Mouse (Mus musculus) midbrain, postnatal 0 days (tissue): Measurements from ENCODE around the gene Dtx2. TPM values are rescaled to one million over a fixed set of nuclear protein-coding genes. Genes with fewer than 3 reads are reported as not detected.
A peak's percentile ranks its signal among the peaks of the same experiment; 100 is the strongest.

ENCODE experiments used
- ATAC-seq: fragments of 200-750 bp; cut with Nextera tagmentation; 2 replicates; pipeline ENCODE4 v1.8.0; 2017; ENCODE audit warnings: moderate number of reproducible peaks, mild to moderate bottlenecking, moderate TSS enrichment, moderate library complexity; ENCODE audit not compliant: low FRiP score
- DNase-seq: peaks from one replicate; pipeline ENCODE4 v3.0.0-alpha.2; 2015; ENCODE audit warnings: low spot score
- H3K27ac ChIP-seq: fragments of 300-500 bp; sonication (generic); 2 replicates; pipeline ENCODE4 v1.5.1; 2014; ENCODE audit warnings: low read depth, mild to moderate bottlenecking, low read length, mixed read lengths
- H3K27me3 ChIP-seq: fragments of 300-500 bp; sonication (generic); 2 replicates; pipeline ENCODE4 v1.6.1; 2014; ENCODE audit warnings: low read length, control low read depth, mixed read lengths; ENCODE audit not compliant: insufficient read depth
- H3K36me3 ChIP-seq: fragments of 300-500 bp; sonication (generic); 2 replicates; pipeline ENCODE4 v1.6.1; 2014; ENCODE audit warnings: low read length, control low read depth, mixed read lengths; ENCODE audit not compliant: insufficient read depth
- H3K4me1 ChIP-seq: fragments of 300-500 bp; sonication (generic); 2 replicates; pipeline ENCODE4 v1.6.1; 2014; ENCODE audit warnings: mild to moderate bottlenecking, control low read depth, antibody characterized with exemption, low read length, mixed read lengths; ENCODE audit not compliant: insufficient read depth
- H3K4me2 ChIP-seq: fragments of 300-500 bp; sonication (generic); 2 replicates; pipeline ENCODE4 v1.6.1; 2014; ENCODE audit warnings: low read depth, mild to moderate bottlenecking, low read length, mixed read lengths; ENCODE audit not compliant: poor library complexity, severe bottlenecking
- H3K4me3 ChIP-seq: fragments of 300-500 bp; sonication (generic); 2 replicates; pipeline ENCODE4 v1.5.1; 2014; ENCODE audit warnings: low read depth, mild to moderate bottlenecking, low read length, moderate library complexity
- H3K9ac ChIP-seq: fragments of 300-500 bp; sonication (generic); replicated peaks from 2 replicates; pipeline ENCODE4 v1.6.1; 2014; ENCODE audit warnings: mild to moderate bottlenecking, low read length, moderate library complexity, mixed read lengths; ENCODE audit not compliant: poor library complexity, severe bottlenecking
- H3K9me3 ChIP-seq: fragments of 300-500 bp; sonication (generic); 2 replicates; pipeline ENCODE4 v1.6.1; 2016; ENCODE audit warnings: low read length, control low read depth
- CTCF ChIP-seq: IDR thresholded peaks from 2 replicates; pipeline ENCODE4 v1.5.1; 2016; ENCODE audit warnings: antibody characterized with exemption, mild to moderate bottlenecking
- WGBS: fragments of 180-500 bp; shearing (Covaris S2); extraction: QIAGEN DNeasy Blood & Tissue Kit; methylation state at CpG from one replicate; pipeline ENCODE4 v1.1.7; 2014; 5-methylcytosine and 5-hydroxymethylcytosine counted together
- polyA plus RNA-seq: library from polyadenylated mRNA; unstranded; fragments of >200 nt; fragmentation: Nextera tagmentation; extraction: Ambion mirVana; gene quantifications from 2 replicates; pipeline ENCODE4 v1.2.1, GENCODE M21; 2015
- total RNA-seq: library from RNA; depleted of rRNA; stranded (reverse); fragments of >200 nt; gene quantifications from 2 replicates; pipeline ENCODE4 v1.2.3, GENCODE M21; 2014

Dtx2 gene
- total and polyA plus RNA-seq, 2 experiments from 2014 or later, result 20.1 to 25.4 TPM

DNA sequence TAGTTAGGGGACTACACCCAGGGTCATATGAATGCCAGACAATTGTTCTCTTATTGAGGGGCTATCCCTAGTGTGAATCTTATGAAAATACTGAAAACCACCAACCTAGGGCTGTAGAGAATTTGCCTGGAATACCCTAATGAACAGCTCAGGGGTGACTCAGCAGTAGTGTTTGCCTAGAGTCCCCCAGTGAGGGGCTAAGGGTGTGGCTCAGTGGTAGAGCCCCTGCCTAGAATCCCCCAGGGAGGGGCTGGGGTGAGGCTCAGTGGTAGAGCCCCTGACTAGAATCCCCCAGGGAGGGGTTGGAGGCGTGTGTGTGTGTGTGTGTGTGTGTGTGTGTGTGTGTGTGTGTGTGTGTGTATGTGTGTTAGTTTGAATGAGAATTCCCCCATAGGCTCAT lies 42.1 kb downstream of the Dtx2 start:
- Histone ChIP-seq H3K9ac (no peak overlapping the region), H3K27ac (no peak overlapping the region), H3K4me1 (no peaks in the 10 kb centered on the region), H3K4me3 (no peak overlapping the region), H3K9me3 (no peaks in the 10 kb centered on the region), H3K36me3 (peaks cover 11% of the 10 kb centered on the region), H3K4me2 (no peak overlapping the region), H3K27me3 (no peaks in the 10 kb centered on the region)
- DNase-seq (no peak), ATAC-seq (no peak)
- 75% methylated on average over 1 of the region's 1 CpGs for WGBS
- TF ChIP-seq CTCF, result no peak

DNA sequence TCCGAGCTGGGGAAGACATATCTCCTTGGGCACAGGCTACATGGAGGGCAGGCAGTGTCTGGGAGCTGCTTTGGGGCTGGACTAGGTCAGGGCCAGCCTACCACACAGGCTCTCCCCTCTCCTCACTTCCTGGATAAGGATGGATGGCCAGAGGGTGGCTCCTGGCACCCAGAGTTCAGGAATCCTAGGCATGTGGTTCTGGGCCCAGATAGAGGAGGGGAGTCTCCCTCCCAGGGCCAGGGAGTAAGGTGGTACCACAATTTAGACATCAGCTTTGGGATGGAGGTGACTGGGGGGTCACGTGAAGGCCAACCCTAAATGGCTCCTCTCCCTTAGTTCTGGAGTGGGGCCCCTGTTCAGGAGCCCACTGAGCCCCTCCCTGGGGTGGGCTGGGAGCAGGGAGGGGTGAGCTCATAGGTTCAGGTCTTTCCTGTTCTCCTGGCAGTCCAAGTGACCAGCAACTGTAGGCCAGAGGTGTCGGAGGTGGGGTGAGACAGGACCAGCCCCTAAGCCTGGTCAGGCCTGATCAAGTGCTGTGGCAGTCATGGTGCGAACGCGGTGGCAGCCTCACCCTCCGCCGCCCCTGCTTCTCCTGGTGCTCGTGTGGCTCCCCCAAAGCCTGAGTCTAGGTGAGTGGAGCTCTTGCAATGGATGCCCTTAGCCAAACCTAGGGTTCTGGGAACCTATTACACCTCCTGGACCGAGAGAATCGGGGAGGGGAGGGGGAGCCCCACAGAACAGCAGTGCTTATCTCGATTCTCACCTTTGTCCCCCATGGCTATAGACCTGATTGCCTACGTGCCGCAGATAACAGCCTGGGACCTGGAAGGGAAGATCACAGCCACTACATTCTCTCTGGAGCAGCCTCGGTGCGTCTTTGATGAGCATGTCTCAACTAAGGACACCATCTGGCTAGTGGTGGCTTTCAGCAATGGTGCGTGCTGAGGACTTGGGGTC lies 43.9 kb downstream of the Dtx2 start, which contains the start of gene Upk3b:
Gene Upk3b (plus strand): TSS at position 239 of the 957 bp plus-strand sequence.
- no peak for DNase-seq
- Histone ChIP-seq H3K4me1 (no peaks in the 10 kb centered on the region), H3K4me2 (no peak within 1 kb of the TSS), H3K36me3 (no peaks in the 10 kb centered on the region), H3K27me3 (no peaks in the 10 kb centered on the region), H3K4me3 (no peak within 1 kb of the TSS), H3K9ac (no peak within 1 kb of the TSS), H3K27ac (no peak within 1 kb of the TSS), H3K9me3 (no peaks in the 10 kb centered on the region)
- WGBS, result 87% methylated on average over 17 of the region's 17 CpGs
- no peak for TF ChIP-seq CTCF
- no peak for ATAC-seq

DNA sequence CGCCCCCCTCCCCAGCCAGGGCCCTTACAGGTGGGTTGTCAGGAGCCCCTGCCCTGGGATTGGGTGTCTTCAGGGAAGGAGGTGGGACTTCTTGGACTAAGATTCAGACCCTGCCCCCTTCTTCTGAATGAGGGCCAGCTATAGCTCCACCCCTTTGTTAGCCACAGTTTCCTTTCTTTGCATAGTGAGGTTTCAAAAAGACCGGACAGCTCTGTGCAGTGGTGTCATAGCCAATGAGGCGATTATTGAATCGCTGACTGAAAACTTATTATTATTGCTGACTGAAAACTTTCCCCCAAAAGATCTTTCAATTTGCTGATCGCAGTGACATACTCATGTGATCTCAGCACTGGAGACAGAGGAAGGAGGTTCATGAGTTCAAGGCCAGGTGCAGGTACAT lies 45.6 kb downstream of the Dtx2 start:
- no peak overlapping the region for H3K9ac ChIP-seq
- no peak overlapping the region for H3K4me2 ChIP-seq
- WGBS, result 36% methylated on average over 5 of the region's 5 CpGs
- no peaks in the 10 kb centered on the region for H3K27me3 ChIP-seq
- H3K9me3 ChIP-seq, result no peaks in the 10 kb centered on the region
- TF ChIP-seq CTCF, result no peak
- DNase-seq (peak; percentile 13), ATAC-seq (no peak)
- H3K4me1 ChIP-seq, result no peaks in the 10 kb centered on the region
- H3K36me3 ChIP-seq, result no peaks in the 10 kb centered on the region
- H3K4me3 ChIP-seq, result no peak overlapping the region
- no peak overlapping the region for H3K27ac ChIP-seq

DNA sequence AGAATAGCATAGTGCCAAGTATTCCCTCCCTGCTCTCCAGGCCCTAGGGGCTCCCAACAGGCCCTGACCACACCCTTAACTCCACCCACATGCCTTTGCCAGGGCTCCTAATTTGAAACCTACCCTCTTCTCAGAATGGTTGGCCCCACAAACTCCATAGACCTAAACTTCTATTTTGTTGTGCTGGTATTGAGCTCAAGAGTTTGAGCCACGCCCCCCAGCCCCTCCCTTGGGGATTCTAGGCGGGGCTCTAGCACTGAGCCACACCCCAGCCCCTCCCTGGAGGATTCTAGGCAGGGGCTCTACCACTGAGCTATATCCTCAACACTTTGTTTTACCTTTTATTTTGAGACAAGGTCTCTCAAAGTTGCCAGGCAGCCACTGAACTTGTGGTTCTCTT lies 46.7 kb downstream of the Dtx2 start:
- 26% methylated on average over 2 of the region's 2 CpGs for WGBS
- Histone ChIP-seq H3K9ac (no peak overlapping the region), H3K27ac (no peak overlapping the region)

DNA sequence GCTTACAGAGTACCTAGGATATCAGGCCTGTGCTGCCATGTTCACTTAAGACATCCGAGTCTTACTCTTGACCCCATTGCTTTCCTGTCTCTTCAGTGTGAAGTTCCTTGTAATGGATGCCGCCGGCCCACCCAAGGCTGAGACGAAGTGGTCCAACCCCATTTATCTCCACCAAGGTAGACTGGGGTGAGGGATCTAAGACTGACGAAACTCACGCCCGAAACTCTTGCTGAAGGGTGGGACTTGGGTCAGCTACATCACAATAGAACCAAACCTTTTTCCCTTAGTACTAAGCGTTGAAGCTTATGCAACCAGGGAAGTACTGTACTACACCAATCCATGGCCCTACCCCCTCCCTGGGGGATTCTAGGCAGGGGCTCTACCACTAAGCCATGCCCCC lies 47.1 kb downstream of the Dtx2 start:
- ATAC-seq, result no peak
- H3K4me2 ChIP-seq, result no peak overlapping the region
- 94% methylated on average over 8 of the region's 8 CpGs for WGBS
- no peak overlapping the region for H3K9ac ChIP-seq
- no peak overlapping the region for H3K27ac ChIP-seq
- H3K4me3 ChIP-seq, result no peak overlapping the region
- no peak for TF ChIP-seq CTCF
- no peaks in the 10 kb centered on the region for H3K27me3 ChIP-seq
- H3K36me3 ChIP-seq, result no peaks in the 10 kb centered on the region
- no peaks in the 10 kb centered on the region for H3K9me3 ChIP-seq
- no peaks in the 10 kb centered on the region for H3K4me1 ChIP-seq
- no peak for DNase-seq

More for the DNA sequence above, 46.7 kb downstream of the Dtx2 start:
- no peaks in the 10 kb centered on the region for H3K27me3 ChIP-seq
- TF ChIP-seq CTCF, result no peak
- no peaks in the 10 kb centered on the region for H3K4me1 ChIP-seq
- H3K9me3 ChIP-seq, result no peaks in the 10 kb centered on the region
- no peaks in the 10 kb centered on the region for H3K36me3 ChIP-seq
- no peak overlapping the region for H3K4me3 ChIP-seq
- ATAC-seq, result no peak
- no peak for DNase-seq
- H3K4me2 ChIP-seq, result no peak overlapping the region

DNA sequence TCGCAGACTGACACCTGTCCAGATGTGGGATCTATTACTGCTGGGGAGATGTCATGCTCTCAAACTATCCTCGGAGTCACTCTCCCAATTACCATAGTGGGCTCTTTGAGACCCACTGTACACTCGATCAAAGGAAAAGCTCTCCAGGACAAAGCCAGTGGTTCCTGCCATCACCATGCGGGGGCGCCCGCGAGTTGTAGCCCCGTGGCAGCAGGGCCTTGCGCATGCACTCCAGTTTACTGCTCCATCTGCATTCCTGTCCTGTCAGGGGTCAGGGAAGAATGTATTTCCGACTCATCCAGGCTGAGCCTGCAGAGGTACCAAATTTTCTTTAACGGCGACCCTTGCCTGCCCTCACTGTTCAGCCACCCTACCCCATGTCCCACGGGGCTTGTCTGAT lies 50.3 kb downstream of the Dtx2 start:
- H3K4me2 ChIP-seq, result no peak overlapping the region
- no peaks in the 10 kb centered on the region for H3K9me3 ChIP-seq
- H3K27ac ChIP-seq, result no peak overlapping the region
- H3K4me1 ChIP-seq, result no peaks in the 10 kb centered on the region
- H3K27me3 ChIP-seq, result no peaks in the 10 kb centered on the region
- no peak overlapping the region for H3K4me3 ChIP-seq
- H3K9ac ChIP-seq, result no peak overlapping the region
- no peaks in the 10 kb centered on the region for H3K36me3 ChIP-seq
- ATAC-seq (no peak), DNase-seq (no peak)
- TF ChIP-seq CTCF, result peak; percentile 24
- 67% methylated on average over 13 of the region's 13 CpGs for WGBS
